Mouse (Mus musculus): ENCODE measurements at regions not wholly inside any gene's neighbourhood (a gene's known extent, or its start where the extent isn't known, plus 50 kb on each side); places are given as distances from the start of the nearest gene placed in this dataset.

- TF ChIP-seq TAL1 (conservative IDR thresholded peaks at IDR 0.05; ENCODE audit: low read depth, low read length), result no peak
- no peak for TF ChIP-seq CTCF (IDR thresholded peaks at IDR 0.05; ENCODE audit: low read depth, low read length)
- TF ChIP-seq POLR2AphosphoS5 (IDR thresholded peaks at IDR 0.05; ENCODE audit: insufficient replicate concordance, low read depth, low read length), result no peak
- TF ChIP-seq GATA1 (IDR thresholded peaks at IDR 0.05; ENCODE audit: borderline replicate concordance, low read length), result no peak
- no peak for TF ChIP-seq GATA2 (IDR thresholded peaks at IDR 0.05; ENCODE audit: borderline replicate concordance, low read depth, low read length)
These were observed 428.3 kb downstream of the Prss52 start for GRCm38 (mm10) chr14:64532351-64532750.
